Mouse (Mus musculus): ENCODE results near the gene Ttyh3.

Ttyh3 gene

GRCm38 (mm10) chr5:140652587-140652986, 3.8 kb upstream of the Ttyh3 start:
- DNase-seq (ENCODE audit: low spot score in 2 of 2), result no peak

GRCm38 (mm10) chr5:140651231-140651630, 2.4 kb upstream of the Ttyh3 start:
- no peak for DNase-seq (ENCODE audit: low spot score in 2 of 2)

GRCm38 (mm10) chr5:140649881-140650414, 1.1 kb upstream of the Ttyh3 start:
- DNase-seq (ENCODE audit: low spot score in 2 of 2), result no peak

GRCm38 (mm10) chr5:140649101-140649667, 353 bp upstream of the Ttyh3 start:
- DNase-seq (ENCODE audit: low spot score in 2 of 2), result peak; percentile 96 to 97

- DNase-seq (ENCODE audit: low spot score in 2 of 2), result peak; percentile 73 to 79
Observed at GRCm38 (mm10) chr5:140647821-140648518, 861 bp downstream of the Ttyh3 start.

GRCm38 (mm10) chr5:140647031-140647760, 1.6 kb downstream of the Ttyh3 start:
- no peak for DNase-seq (ENCODE audit: low spot score in 2 of 2)

- no peak for DNase-seq (ENCODE audit: low spot score in 2 of 2)
Observed at GRCm38 (mm10) chr5:140646171-140646570, 2.7 kb downstream of the Ttyh3 start.

GRCm38 (mm10) chr5:140645454-140645853, 3.4 kb downstream of the Ttyh3 start:
- no peak for DNase-seq (ENCODE audit: low spot score in 2 of 2)

GRCm38 (mm10) chr5:140644702-140645201, 4.1 kb downstream of the Ttyh3 start:
- no peak for DNase-seq (ENCODE audit: low spot score in 2 of 2)

GRCm38 (mm10) chr5:140644263-140644662, 4.6 kb downstream of the Ttyh3 start:
- no peak for DNase-seq (ENCODE audit: low spot score in 2 of 2)

GRCm38 (mm10) chr5:140642076-140642475, 6.8 kb downstream of the Ttyh3 start:
- DNase-seq (ENCODE audit: low spot score in 2 of 2), result peak in 1 of 2 experiments; percentile 58

- no peak for DNase-seq (ENCODE audit: low spot score in 2 of 2)
Observed at GRCm38 (mm10) chr5:140641254-140641928, 7.4 kb downstream of the Ttyh3 start.

GRCm38 (mm10) chr5:140640812-140641211, 8.0 kb downstream of the Ttyh3 start:
- no peak for DNase-seq (ENCODE audit: low spot score in 2 of 2)

- no peak for DNase-seq (ENCODE audit: low spot score in 2 of 2)
Observed at GRCm38 (mm10) chr5:140639871-140640270, 9.0 kb downstream of the Ttyh3 start.

- no peak for DNase-seq (ENCODE audit: low spot score in 2 of 2)
Observed at GRCm38 (mm10) chr5:140639312-140639711, 9.5 kb downstream of the Ttyh3 start.

- no peak for DNase-seq (ENCODE audit: low spot score in 2 of 2)
Observed at GRCm38 (mm10) chr5:140638484-140638883, 10.3 kb downstream of the Ttyh3 start.

- no peak for DNase-seq (ENCODE audit: low spot score in 2 of 2)
Observed at GRCm38 (mm10) chr5:140637989-140638388, 10.8 kb downstream of the Ttyh3 start.

- peak in 1 of 2 experiments; percentile 47 for DNase-seq (ENCODE audit: low spot score in 2 of 2)
Observed at GRCm38 (mm10) chr5:140637058-140637410, 11.8 kb downstream of the Ttyh3 start.

GRCm38 (mm10) chr5:140636316-140637057, 12.3 kb downstream of the Ttyh3 start:
- DNase-seq (ENCODE audit: low spot score in 2 of 2), result no peak

GRCm38 (mm10) chr5:140634798-140635722, 13.8 kb downstream of the Ttyh3 start:
- no peak for DNase-seq (ENCODE audit: low spot score in 2 of 2)

All from frontal cortex, postnatal 10 days (tissue).